Mouse (Mus musculus): ENCODE results near the gene Tmem233. TPM values are rescaled to one million over a fixed set of nuclear protein-coding genes. Genes with fewer than 3 reads are reported as not detected.

Gene Tmem233
- polyA plus RNA-seq, 1 experiment = not detected

- no peak overlapping the region for H3K4me3 ChIP-seq (ENCODE audit: low read depth, low read length)
- peaks cover 8% of the 10 kb centered on the region for H3K4me1 ChIP-seq (ENCODE audit: control insufficient read depth, insufficient read depth, low read length)
- H3K9me3 ChIP-seq (replicated peaks; ENCODE audit: control insufficient read depth, insufficient read depth, low read length, poor library complexity, severe bottlenecking) = no peaks in the 10 kb centered on the region
- H3K27me3 ChIP-seq (ENCODE audit: control insufficient read depth, insufficient read depth, low read length, poor library complexity, severe bottlenecking) = no peaks in the 10 kb centered on the region
- H3K27ac ChIP-seq (ENCODE audit: insufficient read depth, low read length) = no peak overlapping the region
- H3K36me3 ChIP-seq (ENCODE audit: control insufficient read depth, insufficient read depth, low read length, poor library complexity, severe bottlenecking) = no peaks in the 10 kb centered on the region
- H3K9ac ChIP-seq (ENCODE audit: low read depth, poor library complexity, severe bottlenecking) = no peak overlapping the region
- TF ChIP-seq EP300 (IDR thresholded peaks at IDR 0.05; ENCODE audit: insufficient read depth, low read depth, low read length) = no peak
- no peak for TF ChIP-seq POLR2A (IDR thresholded peaks at IDR 0.05; ENCODE audit: insufficient read depth, low read length)
- TF ChIP-seq CTCF (IDR thresholded peaks at IDR 0.05; ENCODE audit: low read depth, low read length) = no peak
These were observed 30.9 kb downstream of the Tmem233 start for GRCm38 (mm10) chr5:116052171-116052570.

GRCm38 (mm10) chr5:116049821-116050220 is 33.2 kb downstream of the Tmem233 start:
- no peaks in the 10 kb centered on the region for H3K9me3 ChIP-seq (replicated peaks; ENCODE audit: control insufficient read depth, insufficient read depth, low read length, poor library complexity, severe bottlenecking)
- peaks cover 8% of the 10 kb centered on the region for H3K4me1 ChIP-seq (ENCODE audit: control insufficient read depth, insufficient read depth, low read length)
- H3K27me3 ChIP-seq (ENCODE audit: control insufficient read depth, insufficient read depth, low read length, poor library complexity, severe bottlenecking) = no peaks in the 10 kb centered on the region
- no peak overlapping the region for H3K9ac ChIP-seq (ENCODE audit: low read depth, poor library complexity, severe bottlenecking)
- TF ChIP-seq POLR2A (IDR thresholded peaks at IDR 0.05; ENCODE audit: insufficient read depth, low read length) (no peak), CTCF (IDR thresholded peaks at IDR 0.05; ENCODE audit: low read depth, low read length) (no peak), EP300 (IDR thresholded peaks at IDR 0.05; ENCODE audit: insufficient read depth, low read depth, low read length) (no peak)
- H3K36me3 ChIP-seq (ENCODE audit: control insufficient read depth, insufficient read depth, low read length, poor library complexity, severe bottlenecking) = no peaks in the 10 kb centered on the region
- no peak overlapping the region for H3K27ac ChIP-seq (ENCODE audit: insufficient read depth, low read length)
- no peak overlapping the region for H3K4me3 ChIP-seq (ENCODE audit: low read depth, low read length)

GRCm38 (mm10) chr5:116048321-116048720 is 34.7 kb downstream of the Tmem233 start:
- Histone ChIP-seq H3K4me3 (ENCODE audit: low read depth, low read length) (no peak overlapping the region), H3K9ac (ENCODE audit: low read depth, poor library complexity, severe bottlenecking) (no peak overlapping the region), H3K4me1 (ENCODE audit: control insufficient read depth, insufficient read depth, low read length) (peaks cover 6% of the 10 kb centered on the region), H3K27ac (ENCODE audit: insufficient read depth, low read length) (no peak overlapping the region), H3K27me3 (ENCODE audit: control insufficient read depth, insufficient read depth, low read length, poor library complexity, severe bottlenecking) (no peaks in the 10 kb centered on the region), H3K9me3 (replicated peaks; ENCODE audit: control insufficient read depth, insufficient read depth, low read length, poor library complexity, severe bottlenecking) (no peaks in the 10 kb centered on the region), H3K36me3 (ENCODE audit: control insufficient read depth, insufficient read depth, low read length, poor library complexity, severe bottlenecking) (no peaks in the 10 kb centered on the region)
- TF ChIP-seq EP300 (IDR thresholded peaks at IDR 0.05; ENCODE audit: insufficient read depth, low read depth, low read length) = no peak
- TF ChIP-seq POLR2A (IDR thresholded peaks at IDR 0.05; ENCODE audit: insufficient read depth, low read length) = no peak

GRCm38 (mm10) chr5:116046246-116046645 is 36.8 kb downstream of the Tmem233 start:
- H3K4me1 ChIP-seq (ENCODE audit: control insufficient read depth, insufficient read depth, low read length) = no peaks in the 10 kb centered on the region
- H3K9me3 ChIP-seq (replicated peaks; ENCODE audit: control insufficient read depth, insufficient read depth, low read length, poor library complexity, severe bottlenecking) = no peaks in the 10 kb centered on the region
- H3K4me3 ChIP-seq (ENCODE audit: low read depth, low read length) = no peak overlapping the region
- TF ChIP-seq CTCF (IDR thresholded peaks at IDR 0.05; ENCODE audit: low read depth, low read length) = no peak
- TF ChIP-seq POLR2A (IDR thresholded peaks at IDR 0.05; ENCODE audit: insufficient read depth, low read length) = no peak
- no peak for TF ChIP-seq EP300 (IDR thresholded peaks at IDR 0.05; ENCODE audit: insufficient read depth, low read depth, low read length)
- no peak overlapping the region for H3K27ac ChIP-seq (ENCODE audit: insufficient read depth, low read length)
- no peak overlapping the region for H3K9ac ChIP-seq (ENCODE audit: low read depth, poor library complexity, severe bottlenecking)
- H3K36me3 ChIP-seq (ENCODE audit: control insufficient read depth, insufficient read depth, low read length, poor library complexity, severe bottlenecking) = no peaks in the 10 kb centered on the region
- H3K27me3 ChIP-seq (ENCODE audit: control insufficient read depth, insufficient read depth, low read length, poor library complexity, severe bottlenecking) = no peaks in the 10 kb centered on the region

- Histone ChIP-seq H3K27ac (ENCODE audit: insufficient read depth, low read length) (no peak overlapping the region), H3K9ac (ENCODE audit: low read depth, poor library complexity, severe bottlenecking) (no peak overlapping the region), H3K4me1 (ENCODE audit: control insufficient read depth, insufficient read depth, low read length) (peaks cover 1% of the 10 kb centered on the region), H3K4me3 (ENCODE audit: low read depth, low read length) (no peak overlapping the region), H3K27me3 (ENCODE audit: control insufficient read depth, insufficient read depth, low read length, poor library complexity, severe bottlenecking) (no peaks in the 10 kb centered on the region), H3K9me3 (replicated peaks; ENCODE audit: control insufficient read depth, insufficient read depth, low read length, poor library complexity, severe bottlenecking) (no peaks in the 10 kb centered on the region), H3K36me3 (ENCODE audit: control insufficient read depth, insufficient read depth, low read length, poor library complexity, severe bottlenecking) (no peaks in the 10 kb centered on the region)
- TF ChIP-seq CTCF (IDR thresholded peaks at IDR 0.05; ENCODE audit: low read depth, low read length) (no peak), EP300 (IDR thresholded peaks at IDR 0.05; ENCODE audit: insufficient read depth, low read depth, low read length) (no peak)
These were observed 37.5 kb downstream of the Tmem233 start for GRCm38 (mm10) chr5:116045581-116045980.

GRCm38 (mm10) chr5:116042241-116042640 is 40.8 kb downstream of the Tmem233 start:
- no peak overlapping the region for H3K27ac ChIP-seq (ENCODE audit: insufficient read depth, low read length)
- H3K4me1 ChIP-seq (ENCODE audit: control insufficient read depth, insufficient read depth, low read length) = peaks cover 6% of the 10 kb centered on the region
- H3K27me3 ChIP-seq (ENCODE audit: control insufficient read depth, insufficient read depth, low read length, poor library complexity, severe bottlenecking) = no peaks in the 10 kb centered on the region
- H3K9ac ChIP-seq (ENCODE audit: low read depth, poor library complexity, severe bottlenecking) = no peak overlapping the region
- TF ChIP-seq POLR2A (IDR thresholded peaks at IDR 0.05; ENCODE audit: insufficient read depth, low read length) (no peak), CTCF (IDR thresholded peaks at IDR 0.05; ENCODE audit: low read depth, low read length) (no peak), EP300 (IDR thresholded peaks at IDR 0.05; ENCODE audit: insufficient read depth, low read depth, low read length) (no peak)
- H3K9me3 ChIP-seq (replicated peaks; ENCODE audit: control insufficient read depth, insufficient read depth, low read length, poor library complexity, severe bottlenecking) = no peaks in the 10 kb centered on the region
- H3K36me3 ChIP-seq (ENCODE audit: control insufficient read depth, insufficient read depth, low read length, poor library complexity, severe bottlenecking) = no peaks in the 10 kb centered on the region
- no peak overlapping the region for H3K4me3 ChIP-seq (ENCODE audit: low read depth, low read length)

Data from ES-Bruce4 (cell line).